Mouse (Mus musculus) neural tube, embryonic 10.5 days (tissue): ENCODE results near the gene 4930412O13Rik.

Source experiments
- DNase-seq: peaks from one replicate; pipeline ENCODE4 v3.0.0-alpha.2; 2017; ENCODE audit warnings: low spot score; ENCODE audit errors: extremely low spot score

The 4930412O13Rik gene

DNA sequence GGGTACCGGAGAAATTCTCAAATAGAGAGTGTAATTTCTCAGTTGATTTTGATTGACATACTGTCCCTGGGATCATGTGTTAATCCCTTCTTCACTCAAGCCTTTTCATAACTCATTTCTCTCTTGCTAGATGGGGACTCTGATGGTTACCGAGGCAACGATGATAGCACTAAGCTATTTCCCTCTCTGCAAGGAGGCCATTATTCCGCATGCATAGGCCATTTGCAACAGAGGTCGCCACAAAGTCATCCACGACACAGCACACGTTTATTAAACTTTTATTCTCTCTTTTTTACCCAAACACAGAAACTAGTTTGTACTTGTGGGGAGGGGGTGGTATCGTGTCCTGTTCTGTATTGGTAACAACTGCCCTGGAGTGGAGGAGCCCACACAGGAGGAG is 16.8 kb downstream of the 4930412O13Rik start:
- peak; percentile 29 for DNase-seq

DNA sequence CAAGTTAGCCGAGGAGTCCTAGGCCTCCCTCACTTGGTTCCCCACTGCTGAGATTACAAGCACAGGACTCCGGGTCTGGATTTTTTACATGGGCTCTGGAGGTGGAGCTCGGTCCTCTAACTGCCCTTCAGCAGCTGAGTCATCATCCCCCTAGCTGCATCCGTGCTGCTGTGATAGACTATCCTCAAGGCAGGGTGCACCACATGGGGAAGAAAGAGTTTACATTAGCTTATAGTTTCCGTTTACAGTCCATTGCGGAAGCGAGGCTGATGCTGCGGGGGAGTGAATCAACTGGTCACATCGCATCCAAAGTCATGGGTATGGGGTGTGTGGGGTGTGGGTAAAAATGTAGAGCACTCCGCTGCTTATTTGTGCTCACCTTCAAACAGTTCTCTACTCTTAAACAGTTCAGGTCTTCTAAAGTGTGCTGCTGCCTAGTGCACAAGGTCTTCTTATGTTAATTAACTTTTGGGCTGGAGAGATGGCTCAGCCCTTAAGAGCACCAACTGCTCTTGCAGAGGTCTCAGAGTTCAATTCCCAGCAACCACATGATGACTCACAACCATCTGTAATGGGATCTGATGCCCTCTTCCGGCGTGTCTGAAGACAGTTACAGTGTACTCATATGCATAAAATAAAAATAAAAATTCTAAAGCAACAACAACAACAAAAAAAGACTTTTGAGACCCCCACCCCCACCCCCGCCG is 23.0 kb downstream of the 4930412O13Rik start:
- DNase-seq: no peak

DNA sequence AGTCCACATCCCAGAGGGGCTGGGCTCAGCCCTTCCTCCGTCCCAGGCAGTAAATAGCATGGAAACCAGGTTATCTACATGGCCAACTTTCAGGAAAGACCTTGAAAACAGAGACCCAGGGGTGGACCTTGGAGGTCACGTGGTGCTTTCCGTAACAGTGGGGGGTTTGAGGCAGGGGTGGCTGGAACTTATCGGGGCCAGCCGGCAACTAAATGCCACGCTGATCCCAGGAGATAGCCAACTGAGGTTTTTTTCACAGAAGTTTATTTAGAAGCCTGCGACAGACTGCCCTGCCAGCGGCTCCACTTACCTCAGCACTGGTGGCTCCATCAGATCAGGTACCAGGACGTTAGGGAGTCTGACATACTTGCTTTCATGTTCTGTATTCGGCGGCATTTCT is 24.9 kb downstream of the 4930412O13Rik start:
- no peak for DNase-seq

DNA sequence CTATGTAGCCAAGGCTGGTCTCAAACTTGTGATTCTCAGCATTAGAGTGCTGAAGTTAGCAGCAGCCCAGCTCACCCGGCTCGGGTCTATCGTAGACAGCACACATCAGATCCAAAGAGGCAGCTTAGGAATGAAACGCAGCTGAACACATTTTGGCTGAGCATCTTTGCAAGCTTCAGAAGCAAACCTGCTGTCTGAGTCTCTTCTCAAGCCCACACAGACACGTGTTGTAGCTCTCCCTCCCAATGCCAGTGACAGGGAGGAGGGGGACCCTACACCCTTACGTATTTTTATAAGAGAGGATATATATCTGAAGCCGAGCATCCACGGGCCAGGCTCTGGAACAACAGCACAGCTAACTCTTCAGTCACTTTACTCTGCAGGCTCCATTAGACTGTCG is 36.5 kb downstream of the 4930412O13Rik start:
- DNase-seq: no peak

DNA sequence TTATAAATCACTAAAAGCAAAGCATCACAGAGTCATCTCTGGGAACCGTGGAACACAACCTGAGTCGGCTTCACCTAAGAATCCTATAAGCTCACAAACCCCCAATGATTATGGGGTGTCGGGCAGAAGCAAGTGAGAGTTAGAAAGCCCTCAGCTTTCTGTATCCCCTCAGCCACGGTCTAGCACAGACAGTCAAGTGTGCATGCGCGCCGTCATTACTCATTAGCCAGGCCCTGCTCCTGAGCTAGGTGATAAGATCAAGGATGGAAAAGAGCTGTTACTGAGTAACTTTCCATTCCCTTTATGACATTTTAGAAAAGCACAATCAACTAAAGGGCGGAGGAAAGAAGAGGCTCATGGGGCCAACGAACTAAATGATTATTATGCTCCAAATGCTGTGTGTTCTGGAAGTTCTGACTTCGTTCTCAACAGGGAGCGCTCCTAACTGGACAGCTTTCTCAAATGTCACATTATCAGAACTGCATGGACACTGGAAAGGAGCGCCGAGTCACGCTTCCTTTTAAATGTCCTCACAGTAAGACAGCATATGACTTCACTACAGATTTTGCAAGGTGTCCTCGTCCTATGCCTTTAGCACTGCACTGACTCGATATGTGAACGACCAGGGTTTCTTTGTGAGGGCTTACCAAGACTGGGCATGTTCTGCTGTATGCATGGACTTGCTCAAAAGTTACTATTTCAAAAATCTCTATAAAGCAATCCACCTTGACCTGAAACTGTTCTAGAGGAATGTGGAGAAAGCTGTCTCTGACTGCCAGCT is 37.8 kb downstream of the 4930412O13Rik start:
- no peak for DNase-seq

DNA sequence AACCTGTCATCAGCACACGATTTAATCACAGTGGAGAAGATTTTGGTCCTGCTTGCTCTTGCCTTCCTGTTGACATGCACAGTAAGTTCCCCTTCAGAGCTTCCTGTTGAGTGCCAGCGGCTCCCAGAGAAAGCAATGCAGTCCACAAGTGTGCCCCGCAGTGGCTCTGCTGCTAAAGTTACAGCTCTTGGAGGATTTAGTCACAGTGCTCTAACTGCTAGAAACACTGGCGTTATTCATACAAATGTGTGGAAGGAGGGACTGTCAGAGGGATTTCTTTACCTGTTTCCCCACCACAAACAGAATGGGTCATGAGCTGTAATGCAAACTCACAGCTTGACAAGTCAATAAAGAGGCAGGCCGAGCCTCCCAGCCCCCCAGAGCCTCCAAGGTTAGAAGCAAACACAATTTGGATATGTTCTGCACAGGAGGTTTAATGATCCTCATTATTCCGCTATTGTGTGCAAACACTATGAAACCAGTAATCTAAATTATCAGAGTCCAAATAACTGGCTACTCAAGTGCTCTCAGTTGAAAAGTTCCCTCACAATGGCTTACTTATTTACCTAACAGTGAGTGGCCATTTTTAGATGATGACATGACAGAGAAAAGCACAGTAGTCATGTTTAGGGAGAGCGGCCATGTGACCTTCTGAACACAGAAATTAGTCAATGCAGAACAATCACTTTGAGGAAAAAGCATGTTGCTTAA is 45.3 kb downstream of the 4930412O13Rik start:
- DNase-seq: no peak

DNA sequence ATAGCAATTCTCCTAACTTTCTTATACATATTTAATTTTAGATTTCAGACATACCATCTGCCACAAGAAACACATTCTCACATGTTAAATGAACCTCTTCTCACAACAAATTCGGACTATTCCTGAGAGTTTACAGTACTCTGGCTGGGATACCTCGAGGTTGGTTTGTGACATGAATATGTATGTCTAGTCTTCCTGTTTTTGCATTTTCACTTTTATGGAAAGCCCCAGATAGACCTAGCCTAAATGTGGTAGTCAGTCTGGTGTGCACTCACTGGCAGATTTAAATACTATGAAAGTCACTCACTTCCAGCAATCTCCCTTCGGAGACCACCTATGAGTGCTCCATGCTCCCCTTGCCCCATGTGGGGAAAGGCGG is 45.8 kb downstream of the 4930412O13Rik start:
- no peak for DNase-seq
